Mouse (Mus musculus): ENCODE measurements around the gene Chst8.

The Chst8 gene

DNA sequence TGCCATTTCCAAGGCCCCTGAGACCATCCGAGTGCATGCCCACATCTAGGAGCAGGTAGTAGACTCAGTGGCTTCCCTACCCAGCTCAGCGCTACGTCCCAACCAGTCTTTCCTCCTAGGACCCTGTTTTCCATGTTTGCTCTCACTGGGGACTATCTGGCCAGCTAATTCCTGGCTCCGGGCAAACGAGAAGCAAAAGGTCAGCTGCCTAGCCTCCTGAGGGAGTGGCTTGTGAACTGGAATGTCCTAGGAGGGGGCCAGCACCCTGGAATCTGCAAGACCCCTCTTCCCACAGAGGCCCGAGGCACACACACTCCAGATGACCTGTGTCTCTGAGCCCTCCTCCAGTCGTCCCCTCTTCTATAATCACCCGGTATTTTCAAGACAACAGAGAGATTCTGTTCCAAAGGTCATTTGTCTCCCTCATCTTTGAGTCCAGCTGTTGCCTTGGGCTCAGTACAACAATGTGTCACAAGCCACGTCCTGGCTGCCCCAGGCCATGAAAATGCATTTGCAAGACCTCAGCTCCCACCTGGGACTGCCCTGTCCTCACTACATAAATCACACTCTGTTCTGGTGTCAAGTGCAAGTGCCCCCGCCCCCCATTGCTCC, 60.3 kb downstream of the Chst8 start:
- no peak for DNase-seq (ENCODE audit: low spot score in 2 of 2)

DNA sequence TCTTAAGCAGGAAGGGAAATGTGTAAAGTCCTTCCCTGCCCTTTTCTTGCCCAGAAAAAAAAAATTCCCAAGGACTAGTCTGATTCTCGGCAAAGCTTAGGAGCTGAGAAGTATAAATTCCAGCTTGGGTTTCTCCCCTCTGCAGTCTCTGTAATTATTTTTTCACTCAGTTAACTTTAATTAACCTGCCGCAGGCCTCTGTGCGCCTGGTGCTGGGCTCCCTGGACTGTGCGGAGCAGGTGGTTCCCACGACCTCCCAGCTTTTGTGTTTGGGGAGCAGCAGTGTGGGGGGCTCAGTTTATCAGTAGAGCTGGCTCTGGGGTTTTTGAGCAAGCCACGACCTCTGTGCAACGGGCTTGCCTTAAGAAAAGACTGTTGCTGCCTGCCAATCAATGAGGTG, 62.2 kb downstream of the Chst8 start:
- no peak for DNase-seq (ENCODE audit: low spot score in 2 of 2)

DNA sequence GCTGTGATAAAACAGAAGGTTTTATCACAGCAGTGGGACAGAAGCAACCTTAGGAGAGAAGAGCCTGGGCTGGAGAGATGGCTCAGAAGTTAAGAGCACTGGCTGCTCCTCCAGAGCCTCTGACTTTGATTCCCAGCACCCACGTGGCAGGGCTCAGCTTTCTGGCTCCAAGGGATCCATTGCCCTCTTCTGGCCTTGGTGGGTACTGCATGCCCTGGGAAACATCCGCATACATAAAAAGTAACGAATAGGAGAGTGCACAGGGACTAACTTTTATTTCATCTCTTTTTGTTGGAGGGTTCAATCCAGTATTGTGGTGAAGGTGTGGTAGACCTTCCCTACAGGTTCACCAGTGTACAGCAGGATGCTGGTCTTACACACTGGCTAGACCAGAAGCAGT, 62.8 kb downstream of the Chst8 start:
- no peak for DNase-seq (ENCODE audit: low spot score in 2 of 2)

DNA sequence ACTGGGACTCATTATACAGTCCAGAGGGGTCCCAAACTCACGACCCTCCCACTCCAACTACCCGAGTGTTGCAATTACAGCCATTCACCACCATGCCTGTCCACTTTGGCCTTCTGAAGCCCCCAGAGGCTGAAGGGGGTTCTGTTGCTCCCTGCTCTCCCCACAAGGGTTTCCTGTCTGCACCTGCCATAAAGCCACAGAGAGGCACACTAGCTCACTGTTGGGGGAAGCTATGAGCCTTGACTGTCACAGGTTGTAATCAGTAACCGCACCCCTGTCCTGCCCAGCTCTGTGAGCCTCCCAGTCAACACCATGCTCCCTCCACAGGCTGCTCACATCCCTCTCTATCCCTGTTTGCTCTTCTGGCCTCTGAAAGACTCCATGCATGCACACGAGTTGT, 64.0 kb downstream of the Chst8 start:
- no peak for DNase-seq (ENCODE audit: low spot score in 2 of 2)

DNA sequence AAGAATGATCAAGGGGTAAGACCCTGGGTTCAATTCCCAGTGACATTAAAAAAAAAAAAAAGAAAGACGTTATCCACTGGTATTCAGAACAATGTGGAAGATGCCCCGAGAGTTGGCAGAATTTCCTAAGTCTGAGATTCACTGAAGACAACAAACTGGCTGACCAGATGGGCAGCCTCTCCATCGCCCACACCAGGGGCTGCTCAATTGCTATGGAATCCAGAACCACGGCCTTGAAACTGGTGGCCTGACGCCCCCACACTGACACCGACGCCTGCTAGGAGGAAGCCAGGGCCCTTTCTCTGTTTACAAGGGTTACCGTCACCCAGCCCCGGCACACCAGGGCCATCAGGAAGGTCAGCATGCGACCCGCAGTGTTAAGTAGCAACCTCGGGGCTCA, 64.8 kb downstream of the Chst8 start:
- no peak for DNase-seq (ENCODE audit: low spot score in 2 of 2)

DNA sequence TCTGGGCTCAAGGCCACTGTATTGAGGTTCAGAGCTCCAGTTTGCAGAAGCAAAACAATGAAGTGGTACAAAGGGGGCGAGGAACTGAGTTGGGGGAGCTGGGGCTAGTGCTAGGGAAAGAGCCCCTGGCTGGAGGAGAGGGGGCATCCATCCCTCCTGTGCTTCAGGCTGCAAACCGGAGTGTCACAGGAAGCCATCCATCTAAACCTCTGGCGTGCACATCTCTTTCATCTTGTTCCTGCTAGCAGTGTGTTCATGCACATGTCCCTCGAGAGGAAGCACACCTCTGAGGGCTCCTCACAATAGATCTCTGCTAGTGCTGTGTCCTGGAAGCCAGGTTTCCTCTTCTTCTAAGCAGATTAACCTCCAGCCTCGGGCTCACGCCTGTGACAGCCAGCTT, 65.9 kb downstream of the Chst8 start:
- no peak for DNase-seq (ENCODE audit: low spot score in 2 of 2)

DNA sequence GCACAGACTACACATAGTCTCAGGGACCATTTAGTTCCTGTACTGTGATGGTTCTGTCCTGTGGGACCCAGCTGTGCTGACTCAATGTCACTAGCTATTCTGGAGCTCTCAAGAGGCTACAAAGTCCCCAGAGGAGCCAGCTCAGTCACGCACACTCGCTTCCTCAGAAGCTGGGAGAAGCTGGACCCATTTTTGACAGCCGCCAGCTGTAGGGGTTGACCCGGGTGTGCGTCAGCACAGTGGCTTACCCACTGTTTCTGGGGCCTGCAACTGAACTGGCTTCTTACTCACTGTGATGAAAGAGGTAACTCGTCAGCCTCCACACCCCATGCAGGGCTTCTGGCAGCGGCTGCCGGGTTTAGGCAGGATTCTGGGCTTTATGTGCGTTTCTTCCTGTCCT, 66.3 kb downstream of the Chst8 start:
- DNase-seq (ENCODE audit: low spot score in 2 of 2): no peak

DNA sequence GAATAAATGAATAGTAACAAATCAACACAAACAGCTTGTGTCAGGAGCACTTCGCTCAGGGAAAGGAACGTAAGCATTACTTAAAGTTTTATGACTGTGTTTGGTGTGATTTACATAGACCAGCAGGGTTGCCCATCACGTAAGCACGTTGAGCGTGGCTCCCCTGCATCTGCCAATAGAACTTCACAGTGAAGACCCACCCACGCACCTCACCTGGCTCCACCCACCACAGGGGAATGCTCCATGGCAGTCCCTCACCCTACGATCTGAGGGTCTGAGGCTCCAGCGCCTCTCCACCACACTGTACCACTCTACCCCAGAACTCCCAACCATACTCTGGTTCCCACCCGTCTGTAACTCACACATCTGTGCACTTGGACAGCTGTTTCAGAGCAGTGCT, 67.1 kb downstream of the Chst8 start:
- DNase-seq (ENCODE audit: low spot score in 2 of 2): no peak

DNA sequence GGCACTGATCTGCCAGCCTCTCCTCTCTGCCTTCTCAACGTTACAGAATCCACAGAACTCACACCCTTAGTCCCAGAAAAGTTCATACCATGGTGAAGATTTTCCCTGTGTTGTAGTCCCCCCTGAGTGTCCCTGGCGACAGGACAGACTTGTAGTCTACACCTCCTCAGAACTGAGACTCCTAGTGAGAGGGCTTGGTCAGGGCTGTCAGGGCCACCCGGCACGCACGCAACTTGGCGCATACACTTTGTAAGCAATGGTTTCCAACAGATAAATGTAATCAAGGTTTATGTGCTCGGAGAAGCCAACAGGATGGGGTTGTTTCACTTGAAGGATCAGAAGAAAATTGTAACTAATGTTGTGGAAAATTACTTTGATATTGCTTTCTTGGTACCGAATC, 67.5 kb downstream of the Chst8 start:
- no peak for DNase-seq (ENCODE audit: low spot score in 2 of 2)

DNA sequence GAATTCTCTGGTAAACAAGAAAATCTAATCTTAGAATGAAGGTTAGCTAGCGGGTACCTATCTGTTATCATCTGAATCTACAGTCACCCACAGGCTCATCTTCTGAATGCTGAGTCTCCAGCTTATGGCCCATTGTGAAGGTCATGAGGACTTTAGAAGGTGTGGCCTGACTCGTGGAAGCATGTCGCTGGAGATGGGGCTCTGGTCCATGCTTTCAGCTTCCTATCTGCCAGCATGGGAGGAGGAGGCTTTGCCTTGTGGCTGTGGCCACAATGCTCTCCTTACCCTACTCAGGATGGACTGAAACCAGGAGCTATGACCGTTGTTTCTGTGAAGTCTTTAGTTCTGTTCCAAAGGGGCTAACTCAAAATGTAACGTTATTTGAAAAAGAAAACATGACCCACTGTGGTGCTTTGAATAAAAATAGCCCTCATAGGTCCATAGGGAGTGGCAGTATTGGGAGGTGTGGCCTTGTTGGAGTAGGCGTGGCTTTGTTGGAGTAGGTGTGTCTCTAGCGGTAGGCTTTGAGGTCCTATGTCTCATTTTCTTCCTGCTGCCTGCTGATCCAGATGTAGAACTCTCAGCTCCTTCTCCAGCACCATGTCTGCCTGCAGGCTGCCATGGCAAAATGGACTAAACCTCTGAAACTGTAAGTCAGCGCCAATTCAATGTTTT, 69.0 kb downstream of the Chst8 start:
- no peak for DNase-seq (ENCODE audit: low spot score in 2 of 2)

DNA sequence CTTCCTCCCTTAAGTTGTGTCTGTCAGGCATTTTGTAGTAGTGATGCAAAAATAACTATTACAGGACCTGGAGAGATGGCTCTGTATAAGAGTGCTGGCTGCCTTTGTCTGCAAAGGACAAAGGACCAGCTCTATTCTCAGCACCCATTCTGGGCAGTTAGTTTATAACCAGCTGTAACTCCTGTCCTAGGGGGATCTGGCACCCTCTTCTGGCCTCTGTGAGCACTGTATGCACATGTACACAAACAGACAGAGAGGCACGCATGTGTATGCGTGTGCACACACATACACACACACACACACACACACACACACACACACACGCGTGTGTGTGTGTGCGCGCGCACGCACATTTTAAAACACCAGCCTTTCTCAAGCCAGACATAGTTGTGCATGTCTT, 73.1 kb downstream of the Chst8 start:
- DNase-seq (ENCODE audit: low spot score in 2 of 2): no peak

DNA sequence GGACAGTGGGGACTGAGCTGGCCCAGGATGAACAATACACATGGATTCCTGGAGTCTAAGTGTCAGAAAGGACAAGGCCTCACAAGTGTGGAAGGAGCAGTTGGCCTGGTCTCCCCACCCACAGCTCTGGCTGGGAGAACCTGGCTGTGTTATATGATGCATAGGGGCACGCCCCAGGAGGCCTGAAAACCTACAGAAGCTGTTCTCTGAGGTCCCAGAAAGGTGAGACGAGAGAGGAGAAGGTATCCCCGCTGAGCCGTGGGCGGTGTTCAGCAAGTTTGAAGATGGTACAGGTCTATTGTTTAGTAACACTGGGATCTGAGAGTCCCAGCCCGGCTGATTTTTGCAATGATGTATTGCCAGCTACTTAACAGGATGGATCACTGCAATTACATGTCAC, 75.3 kb downstream of the Chst8 start:
- DNase-seq (ENCODE audit: low spot score in 2 of 2): no peak

DNA sequence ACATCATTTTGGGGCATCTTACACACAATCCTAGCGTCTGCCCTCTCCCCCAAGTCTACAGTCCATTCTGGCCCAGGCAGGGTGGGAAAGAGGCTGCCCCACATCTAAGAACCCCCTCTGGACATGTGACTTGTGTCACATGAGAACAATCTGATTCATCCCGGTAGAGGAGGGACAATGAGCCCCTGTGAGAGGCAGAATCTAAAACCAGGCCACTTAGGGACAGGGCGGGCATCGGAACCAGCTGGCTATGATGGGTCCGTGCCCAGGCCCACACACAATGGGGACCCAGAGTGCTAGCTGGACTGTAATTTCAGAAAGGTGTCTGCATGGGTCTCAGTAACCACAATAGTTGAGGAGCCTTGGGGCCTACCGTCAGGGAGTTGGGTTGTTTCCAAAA, 78.2 kb downstream of the Chst8 start:
- DNase-seq (ENCODE audit: low spot score in 2 of 2): no peak

DNA sequence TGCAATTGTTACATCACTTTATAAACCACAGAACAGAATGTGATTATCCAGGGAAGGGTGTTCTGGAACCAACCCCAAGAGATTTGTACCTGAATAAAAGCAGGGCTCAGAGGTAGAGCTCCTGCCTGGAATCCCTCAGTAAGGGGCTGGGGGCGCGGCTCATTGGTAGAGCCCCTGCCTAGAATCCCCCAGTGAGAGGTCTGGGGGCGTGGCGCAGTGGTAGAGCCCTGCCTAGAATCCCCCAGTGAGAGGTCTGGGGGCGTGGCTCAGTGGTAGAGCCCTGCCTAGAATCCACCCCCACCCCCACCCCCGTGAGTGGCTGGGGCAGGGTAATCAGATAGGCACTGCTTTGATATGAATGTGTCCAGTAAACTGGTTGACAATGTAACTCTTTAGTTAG, 83.6 kb downstream of the Chst8 start:
- DNase-seq (ENCODE audit: low spot score in 2 of 2): no peak

DNA sequence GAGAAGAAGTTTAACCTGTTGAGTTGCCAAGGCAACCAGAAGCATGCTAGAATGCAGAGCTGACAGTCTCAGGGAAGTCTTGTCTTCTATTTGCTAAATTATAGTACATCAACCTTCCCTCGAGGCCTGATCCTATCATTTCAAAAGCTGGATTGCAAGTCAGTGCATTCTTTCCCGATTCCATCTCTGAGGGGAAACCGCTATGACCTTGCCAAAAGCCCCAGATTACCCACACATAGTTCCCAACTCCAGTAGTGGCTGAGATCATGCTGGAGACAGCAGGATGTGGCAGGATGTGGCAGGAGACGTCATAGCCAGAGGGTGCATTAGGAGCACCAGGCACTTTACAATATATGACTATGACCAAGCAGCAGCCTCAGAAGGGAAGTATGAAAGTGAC, 87.3 kb downstream of the Chst8 start:
- no peak for DNase-seq (ENCODE audit: low spot score in 2 of 2)

DNA sequence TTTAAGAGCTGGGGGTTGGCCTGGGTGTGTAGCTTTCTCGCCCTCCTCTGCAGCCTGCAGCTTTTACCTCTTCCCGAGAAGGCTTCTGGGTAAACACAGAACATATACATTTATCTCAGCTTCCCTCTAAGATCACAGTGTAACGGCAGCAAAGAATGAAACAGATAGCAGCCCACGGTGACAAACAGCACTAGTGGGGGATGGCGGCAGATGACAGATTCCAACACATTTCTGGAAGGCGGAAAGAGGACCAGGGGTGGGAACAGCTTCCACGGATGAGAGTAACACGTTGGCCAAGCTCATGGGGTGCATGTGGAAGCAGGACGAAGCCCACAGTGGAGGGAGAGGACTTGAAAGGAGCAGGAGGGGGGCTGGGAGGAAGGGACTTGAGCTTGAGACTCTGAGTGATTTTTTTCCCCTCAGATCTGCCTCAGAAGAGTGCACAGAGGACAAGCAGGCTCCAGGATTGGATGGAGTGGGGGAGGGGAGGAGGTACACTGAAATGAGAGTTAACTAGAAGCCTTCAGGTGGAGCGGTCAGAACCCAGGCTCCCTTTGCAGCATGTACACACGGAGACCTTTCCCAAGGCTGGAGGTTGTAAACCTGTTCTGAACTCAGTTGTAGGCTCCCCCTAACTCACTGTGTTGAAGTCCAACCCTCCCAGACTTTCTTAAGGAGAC, 89.8 kb downstream of the Chst8 start:
- no peak for DNase-seq (ENCODE audit: low spot score in 2 of 2)

DNA sequence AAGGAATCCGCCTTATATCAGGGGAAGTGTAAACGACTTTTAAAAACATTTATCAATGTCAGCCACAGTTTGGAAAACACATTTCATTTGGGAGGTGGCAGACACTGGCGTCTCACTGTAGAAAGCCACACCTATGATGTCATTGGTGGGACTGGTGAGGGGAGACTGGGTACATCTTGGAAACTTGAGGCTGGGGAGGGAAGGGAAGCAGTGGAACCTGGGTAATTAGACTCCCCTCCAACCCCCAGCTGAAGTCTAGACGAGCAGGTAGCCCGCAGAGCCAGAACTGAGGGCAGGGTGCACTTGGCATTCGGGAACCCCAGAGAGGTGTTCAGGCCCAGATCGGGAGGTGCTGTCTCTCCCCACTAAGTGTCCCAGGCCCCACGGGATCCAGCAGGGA, 90.4 kb downstream of the Chst8 start:
- no peak for DNase-seq (ENCODE audit: low spot score in 2 of 2)

DNA sequence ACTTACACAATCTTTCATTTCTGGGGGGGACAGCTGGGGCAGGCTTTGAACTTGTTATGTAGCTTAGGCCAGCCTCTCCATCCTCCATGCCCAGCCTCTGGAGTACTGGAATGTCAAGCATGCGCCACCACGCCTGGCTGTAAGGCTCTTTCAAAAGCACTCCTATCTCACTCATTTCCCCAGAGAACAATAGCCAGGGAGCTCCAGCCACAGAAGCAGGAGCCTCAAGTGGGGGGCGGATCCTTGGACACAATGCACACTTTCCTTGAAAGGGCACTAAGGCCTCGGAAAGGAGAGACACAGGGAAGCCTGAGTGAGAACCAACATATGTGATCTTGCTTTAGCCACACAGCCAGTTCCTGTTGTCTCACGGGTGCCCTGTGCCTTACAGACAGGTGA, 90.9 kb downstream of the Chst8 start:
- no peak for DNase-seq (ENCODE audit: low spot score in 2 of 2)

DNA sequence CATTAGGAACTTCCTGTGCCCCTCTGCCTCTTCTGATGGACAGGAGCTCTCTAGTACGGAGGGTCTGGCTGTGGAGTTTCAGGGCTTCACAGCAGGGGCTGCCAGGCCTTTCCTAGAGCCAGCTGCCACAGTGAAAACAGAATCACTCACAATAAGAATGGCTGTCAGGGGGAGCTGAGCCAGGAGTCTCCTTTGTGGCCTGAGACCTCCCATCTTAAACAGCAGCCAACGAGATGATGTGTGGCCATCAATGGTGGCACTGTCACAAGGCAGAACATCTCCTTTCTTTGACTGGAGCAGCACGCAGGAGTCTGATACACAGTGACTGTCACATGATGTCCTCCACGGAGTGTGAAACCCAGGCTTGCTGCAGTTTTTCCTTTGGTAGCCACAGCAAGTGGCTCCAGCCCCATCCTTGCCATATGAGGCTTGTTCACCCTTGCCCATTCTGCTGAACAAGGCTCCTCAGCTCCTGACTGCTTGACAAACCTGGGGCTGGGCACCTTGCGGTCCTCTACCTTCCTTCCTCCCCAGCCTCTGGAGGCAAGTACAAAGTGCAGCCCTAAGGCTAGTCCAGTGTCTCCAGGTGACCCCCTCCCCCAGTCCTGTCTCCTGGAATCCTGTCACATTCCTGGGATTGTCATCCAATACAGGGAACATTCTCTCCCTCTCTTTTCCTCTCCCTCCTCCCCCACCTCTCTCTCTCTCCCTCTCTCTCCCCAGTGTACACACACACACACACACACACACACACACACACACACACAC, 91.4 kb downstream of the Chst8 start:
- no peak for DNase-seq (ENCODE audit: low spot score in 2 of 2)

DNA sequence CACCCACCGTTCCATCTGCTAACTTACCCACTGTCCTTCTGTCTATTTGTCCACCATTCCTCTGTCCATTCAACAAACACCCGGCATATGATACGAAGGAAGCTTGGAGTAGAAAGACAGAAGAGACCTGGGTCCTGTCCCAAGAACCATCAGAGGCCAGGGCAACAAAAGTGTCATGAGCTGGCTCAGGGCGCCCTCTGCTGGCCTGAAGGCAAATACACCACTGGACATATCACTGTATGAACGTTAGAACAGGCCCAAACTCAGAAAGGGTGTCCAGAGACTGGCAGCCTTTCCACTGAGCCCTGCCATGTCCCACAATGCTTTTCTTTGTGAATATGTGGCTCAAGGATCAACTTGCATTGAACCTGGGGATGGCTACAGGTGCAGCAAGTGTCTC, 92.9 kb downstream of the Chst8 start:
- no peak for DNase-seq (ENCODE audit: low spot score in 2 of 2)

DNA sequence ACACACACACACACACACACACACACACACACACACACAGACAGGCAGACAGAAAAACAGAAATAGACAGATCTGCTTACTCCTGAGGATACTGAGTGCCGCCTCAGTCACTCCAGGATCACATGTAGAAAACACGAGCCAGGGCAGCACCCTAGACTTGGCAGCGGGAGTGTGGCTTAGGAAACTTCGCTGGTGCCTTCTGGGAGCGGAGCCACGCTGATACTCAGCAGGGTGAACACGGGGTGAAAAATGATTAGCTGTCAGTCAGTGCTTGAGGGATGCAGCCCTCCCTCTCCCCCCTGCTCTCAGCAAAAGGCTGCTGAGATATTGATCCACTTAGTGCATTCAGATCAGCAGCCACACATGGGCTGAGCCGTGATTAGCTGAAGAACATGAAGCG, 93.9 kb downstream of the Chst8 start:
- no peak for DNase-seq (ENCODE audit: low spot score in 2 of 2)

DNA sequence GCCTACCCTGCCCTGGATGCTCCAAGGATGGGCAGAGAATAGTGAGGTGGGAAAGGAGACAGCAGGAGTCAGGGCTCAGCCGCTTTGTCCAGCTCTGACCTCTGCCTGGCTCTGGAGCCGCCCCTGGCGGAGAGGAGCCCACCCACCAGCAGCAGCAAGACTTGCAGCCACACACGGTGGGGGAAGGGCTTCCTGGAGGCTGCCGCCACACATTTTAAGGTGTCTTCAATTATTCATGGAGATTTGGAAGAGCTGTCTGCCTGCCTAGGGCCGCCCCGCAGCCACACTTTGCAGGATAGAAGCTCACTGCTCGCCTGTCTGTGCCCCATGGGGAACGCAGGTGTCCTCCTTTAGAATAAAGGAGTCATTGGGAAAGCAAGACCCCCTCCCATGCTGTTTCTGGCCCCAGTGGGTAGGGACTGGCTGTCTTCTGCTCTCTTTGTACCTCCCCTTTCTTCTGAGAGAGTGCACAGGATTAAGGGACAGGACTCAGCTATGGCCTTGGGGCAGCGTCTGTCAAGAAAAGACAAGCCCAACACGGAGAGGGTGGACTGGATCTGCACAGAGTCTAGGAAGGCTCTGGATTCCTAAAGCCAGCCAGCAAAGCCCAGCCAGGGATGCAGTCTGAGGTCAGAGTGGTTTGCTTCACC, 95.2 kb downstream of the Chst8 start:
- no peak for DNase-seq (ENCODE audit: low spot score in 2 of 2)
